Mouse (Mus musculus) retina, embryonic 14.5 days (tissue): Measurements from ENCODE around the gene Ttc9c.

Experiments
- DNase-seq: peaks from one replicate; pipeline ENCODE4 v3.0.0-alpha.2; 2015; ENCODE audit warnings: low spot score

Ttc9c gene

DNA sequence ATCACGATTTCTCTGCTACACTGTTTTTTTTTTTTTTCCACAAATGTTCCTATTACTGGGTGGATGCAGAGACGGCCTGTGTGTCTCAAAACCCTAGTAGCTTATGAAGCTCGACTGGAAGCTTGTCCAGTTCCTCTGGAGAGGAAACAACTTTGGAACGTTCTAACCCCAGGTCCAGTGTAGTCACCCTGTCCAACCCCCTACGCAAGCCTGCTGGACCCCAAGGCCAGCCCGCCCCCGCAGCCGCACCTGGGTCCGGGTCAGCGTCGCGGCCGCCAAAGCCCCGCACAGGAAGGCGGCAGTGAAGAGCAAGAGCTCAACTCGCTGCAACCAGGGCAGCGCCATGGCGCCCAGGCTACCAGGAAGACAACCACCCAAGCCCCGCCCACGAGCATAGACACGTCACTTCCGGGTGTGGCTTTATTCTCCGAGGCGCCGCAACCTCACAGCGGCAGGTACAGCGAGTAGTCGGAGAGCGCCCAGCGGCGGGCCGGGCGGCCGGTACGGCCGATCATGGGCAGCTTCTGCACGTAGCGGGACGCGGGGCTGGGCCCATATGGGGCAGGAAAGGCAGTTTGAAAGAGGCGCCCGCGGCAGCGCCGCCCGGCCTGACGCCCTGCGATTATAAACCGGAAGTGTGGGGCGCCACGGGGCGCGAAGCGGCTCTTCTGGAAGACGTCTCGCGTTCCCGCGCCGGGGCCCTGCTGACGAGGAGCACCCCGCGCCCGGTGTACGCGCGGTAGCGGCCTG lies 44.9 kb downstream of the Ttc9c start, which contains the start of gene Tmem179b:
Tmem179b (minus strand) TSS at position 382 of the 750 bp plus-strand sequence.
- peak; percentile 97 for DNase-seq

DNA sequence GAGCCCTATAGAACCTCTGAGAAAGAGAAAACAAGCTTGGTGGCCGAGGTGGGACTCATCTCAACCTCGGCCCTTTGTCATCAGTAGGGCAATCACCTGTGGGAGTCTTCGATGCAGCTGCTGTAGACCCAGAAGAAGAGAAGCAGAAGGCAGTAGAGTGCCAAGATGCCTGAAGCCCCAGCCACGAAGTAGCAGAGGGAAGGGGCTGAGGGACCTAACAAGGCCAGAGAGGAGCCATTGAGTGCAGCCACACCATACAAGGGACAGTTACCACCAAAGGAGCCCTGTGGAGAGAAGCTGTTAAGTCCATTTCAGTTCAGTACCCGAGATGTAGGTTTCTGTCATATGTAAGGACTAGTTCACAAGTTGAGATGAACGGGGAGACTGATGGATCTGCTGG lies 45.7 kb downstream of the Ttc9c start:
- no peak for DNase-seq

DNA sequence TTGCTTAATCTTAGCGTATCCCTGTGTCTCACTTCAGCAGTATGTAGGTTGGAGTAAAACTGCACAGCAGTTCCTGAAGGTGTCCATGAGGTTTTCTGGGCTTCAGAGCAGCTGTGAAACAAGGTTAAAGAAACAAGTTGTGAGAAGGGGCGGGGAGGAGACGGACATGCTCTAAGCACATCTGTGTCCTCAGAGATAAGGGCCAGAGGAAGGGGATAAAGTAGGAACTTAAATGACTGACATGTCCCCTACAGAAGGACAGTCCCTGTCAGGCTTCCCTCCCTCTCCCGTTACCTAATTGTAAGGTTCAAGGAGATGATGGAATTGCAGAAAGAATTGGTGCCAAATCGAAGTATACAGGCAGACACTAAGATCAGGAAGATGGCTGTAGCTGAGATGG lies 46.1 kb downstream of the Ttc9c start:
- no peak for DNase-seq

DNA sequence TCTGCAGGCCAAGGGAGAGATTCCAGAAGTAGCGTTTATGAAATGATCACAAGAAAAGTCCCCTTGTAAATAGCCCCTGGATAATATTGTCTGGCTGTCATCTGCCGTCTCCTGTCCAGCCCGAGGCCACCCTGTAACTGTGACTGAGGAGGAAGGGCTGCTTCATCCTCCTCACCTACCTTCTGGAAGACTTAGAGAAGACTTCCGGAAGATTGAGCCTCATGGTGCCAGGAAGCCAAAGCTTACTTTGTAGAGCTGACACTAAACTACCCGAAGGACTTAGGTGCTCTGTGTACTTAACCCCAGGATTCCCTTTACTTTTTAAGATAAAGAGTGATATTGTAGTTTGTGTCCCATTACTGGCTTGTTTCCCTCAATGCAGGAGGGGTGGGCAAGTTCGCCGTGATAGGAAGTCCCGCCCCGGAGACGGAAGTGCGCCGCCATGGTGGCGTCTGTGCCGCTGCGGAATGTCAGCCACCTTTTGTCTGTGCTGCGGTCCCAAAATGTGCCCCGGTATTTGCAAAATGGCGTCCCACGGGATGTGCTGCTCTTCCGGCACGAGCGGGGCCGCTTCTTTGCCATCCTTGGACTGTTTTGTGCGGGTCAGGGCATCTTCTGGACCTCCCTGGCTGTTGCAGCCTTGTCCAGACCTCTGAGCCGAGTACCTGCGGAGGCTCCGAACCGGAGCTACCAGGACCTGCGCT lies 48.4 kb downstream of the Ttc9c start, which contains the start of gene Tmem223:
Tmem223 (plus strand) TSS at position 430 of the 704 bp plus-strand sequence.
- DNase-seq: peak; percentile 78

DNA sequence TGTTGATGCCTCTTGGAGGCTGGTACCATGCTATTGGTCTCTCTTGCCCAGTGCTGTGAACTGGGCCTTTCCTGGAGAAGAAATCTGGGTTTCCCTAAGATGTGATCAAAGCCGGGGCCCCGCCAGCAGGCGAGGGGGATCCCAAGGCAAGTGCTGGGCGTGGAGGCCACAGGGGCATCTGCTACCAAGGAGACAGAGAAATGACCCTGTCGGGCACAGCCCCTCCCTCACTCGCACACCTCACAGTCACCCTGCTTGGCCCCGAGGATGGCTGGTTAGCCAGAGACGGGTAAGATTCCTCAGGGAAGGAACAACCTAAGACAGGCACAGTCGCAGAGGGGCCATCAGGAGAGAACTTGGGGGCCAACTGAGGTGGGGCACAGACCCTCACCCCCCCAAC lies 53.6 kb downstream of the Ttc9c start:
- no peak for DNase-seq

DNA sequence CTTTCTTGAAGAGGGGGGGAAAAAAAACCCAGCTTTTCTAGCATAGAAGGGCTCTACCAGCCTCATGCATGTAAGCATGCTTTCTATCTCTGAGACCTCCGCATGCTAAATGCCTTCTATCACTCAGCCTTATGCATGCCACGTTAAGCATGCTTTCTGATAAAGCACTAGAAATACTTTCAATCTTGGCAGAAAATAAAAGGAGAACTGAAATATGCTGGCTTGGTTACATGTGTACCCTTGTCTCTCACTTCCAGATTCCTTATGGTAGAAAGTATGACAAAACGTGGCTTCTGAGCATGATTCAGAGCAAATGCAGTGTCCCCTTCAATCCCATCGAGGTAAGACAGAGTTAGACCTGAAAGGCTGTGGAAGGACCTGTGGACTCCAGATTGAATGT lies 55.9 kb downstream of the Ttc9c start:
- no peak for DNase-seq

DNA sequence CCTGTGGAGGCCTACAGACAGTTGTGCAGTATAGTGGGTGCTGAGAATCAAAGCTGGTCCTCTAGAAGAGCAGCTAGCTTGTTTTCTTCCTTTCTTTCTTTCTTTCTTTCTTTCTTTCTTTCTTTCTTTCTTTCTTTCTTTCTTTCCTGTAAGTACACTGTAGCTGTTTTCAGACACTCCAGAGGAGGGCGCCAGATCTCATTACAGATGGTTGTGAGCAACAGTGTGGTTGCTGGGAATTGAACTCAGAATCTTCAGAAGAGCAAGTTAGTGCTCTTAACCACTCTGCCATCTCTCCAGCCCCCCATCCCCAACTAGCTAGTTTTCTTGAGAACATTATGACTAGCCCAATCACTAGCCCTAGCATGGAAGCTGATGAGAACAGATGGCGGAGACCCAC lies 58.4 kb downstream of the Ttc9c start:
- DNase-seq: no peak
